Mouse (Mus musculus) embryo, embryonic 11.5 days (tissue): ENCODE measurements around the gene BC051665.

Experiments used
- DNase-seq: peaks from one replicate; pipeline ENCODE4 v3.0.0-alpha.2; 2012; ENCODE audit warnings: low read depth, low spot score

BC051665 gene

GRCm38 (mm10) chr13:60743381-60744077, 42.6 kb downstream of the BC051665 start:
- DNase-seq: no peak

DNA sequence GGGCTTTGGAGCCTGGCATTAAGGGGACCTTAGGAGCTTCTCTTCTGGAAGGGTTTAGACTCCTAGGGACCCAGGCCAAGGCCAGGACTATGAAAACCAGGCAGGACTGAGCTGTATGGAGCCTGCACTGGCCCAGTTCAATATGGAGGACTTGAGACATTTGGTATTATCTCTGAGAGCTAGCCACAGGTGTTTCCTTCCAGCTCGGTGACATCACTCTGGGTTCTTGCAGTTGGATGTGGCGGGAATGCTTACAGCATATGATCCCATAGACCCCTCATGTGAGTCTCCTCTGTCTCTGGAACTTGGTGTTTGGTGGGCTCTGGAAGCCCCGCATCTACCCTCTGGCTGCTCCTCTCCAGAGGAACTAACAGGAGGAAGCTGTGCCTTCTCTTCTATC, 43.6 kb downstream of the BC051665 start:
- DNase-seq: no peak

DNA sequence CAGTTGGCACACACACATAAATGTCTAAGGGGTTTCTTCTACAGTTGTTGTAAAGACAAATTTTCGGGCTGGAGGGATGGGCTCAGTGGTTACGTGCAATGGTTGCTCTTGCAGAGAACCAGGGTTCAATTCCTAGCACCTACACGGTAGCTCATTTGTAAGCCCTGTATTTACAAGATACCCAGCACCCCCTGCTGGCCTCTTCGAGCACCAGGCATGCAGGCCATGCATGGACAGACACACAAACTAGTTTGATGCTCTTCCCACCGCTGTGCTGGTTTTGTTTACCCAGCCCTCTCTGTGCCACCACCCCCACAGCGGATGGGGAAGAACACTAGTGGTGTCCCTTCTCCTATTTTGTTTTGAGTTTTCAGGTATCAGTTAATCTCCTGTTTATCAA, 45.9 kb downstream of the BC051665 start:
- DNase-seq: no peak

DNA sequence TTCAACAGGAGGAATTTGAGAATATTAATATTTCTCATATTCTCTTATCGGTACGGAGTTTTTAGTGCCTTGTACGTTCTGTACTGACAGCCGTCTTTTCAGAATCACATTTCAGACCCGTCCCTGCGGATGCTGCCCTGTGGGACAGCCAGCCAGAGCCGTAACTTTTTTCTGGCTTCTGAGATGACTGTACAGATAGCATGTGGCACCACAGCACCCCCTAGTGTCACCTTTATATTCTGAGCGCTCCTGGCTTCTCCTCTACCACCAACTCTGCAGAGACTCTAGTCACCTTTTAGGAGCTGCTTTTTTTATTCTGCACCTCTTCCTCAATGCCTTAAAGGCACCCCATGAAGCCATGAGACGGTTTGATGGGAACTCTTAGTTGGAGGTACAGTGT, 47.7 kb downstream of the BC051665 start:
- DNase-seq: peak; percentile 69

DNA sequence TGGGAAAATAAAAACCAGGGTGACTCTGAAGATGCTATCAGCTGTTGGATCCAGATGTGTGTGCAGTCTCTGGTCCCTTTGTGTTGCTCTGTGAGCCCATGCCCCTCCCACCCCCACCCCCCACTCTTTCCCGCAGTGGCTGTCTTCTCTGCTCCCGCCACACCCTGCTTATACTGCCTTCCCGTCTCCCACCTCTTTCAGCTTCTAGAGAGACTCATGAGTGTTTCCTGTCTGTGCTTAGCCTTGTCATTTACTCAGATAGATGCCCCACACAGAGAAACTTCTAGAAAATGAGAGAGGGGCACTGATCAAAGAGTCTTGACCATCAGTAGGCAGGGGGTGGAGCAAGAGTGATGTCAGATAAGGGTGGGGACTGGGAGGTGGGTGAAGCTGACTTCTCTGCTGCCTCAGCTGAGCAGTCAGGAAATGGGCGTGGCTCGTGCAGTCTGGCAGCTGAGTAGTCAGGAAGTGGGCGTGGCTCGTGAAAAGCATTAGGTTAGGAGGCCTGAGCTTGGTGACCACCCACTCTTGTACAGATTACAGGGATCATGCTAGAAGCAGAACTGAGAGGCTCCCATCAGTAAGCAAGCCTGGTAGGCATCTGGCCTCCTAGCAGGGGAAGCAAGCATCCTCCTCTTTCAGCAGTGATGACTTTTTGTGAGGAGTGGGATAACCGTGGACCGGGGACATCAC, 48.4 kb downstream of the BC051665 start:
- DNase-seq: peak; percentile 69

GRCm38 (mm10) chr13:60736421-60737105, 49.6 kb downstream of the BC051665 start:
- DNase-seq: no peak

GRCm38 (mm10) chr13:60735306-60735705, 50.9 kb downstream of the BC051665 start:
- no peak for DNase-seq
